Mouse (Mus musculus) bone marrow, adult 2 months (tissue): ENCODE results near the gene Wrnip1.

Experiments
- CTCF ChIP-seq: fragments of 200-500 bp; IDR thresholded peaks from 2 replicates; pipeline ENCODE4 v1.5.1; 2011; ENCODE audit warnings: low read length, control low read depth; ENCODE audit not compliant: control insufficient read depth, insufficient read depth
- POLR2A ChIP-seq: fragments of 200-500 bp; IDR thresholded peaks from 2 replicates; pipeline ENCODE4 v1.6.1; 2011; ENCODE audit warnings: low read depth, mild to moderate bottlenecking, control low read depth, low read length, borderline replicate concordance; ENCODE audit not compliant: control insufficient read depth

GRCm38 (mm10) chr13:32806820-32807219 is 5.0 kb downstream of the Wrnip1 start:
- TF ChIP-seq CTCF (no peak), POLR2A (no peak)
